Mouse (Mus musculus): ENCODE measurements around the gene Mnd1. TPM values are rescaled to one million over a fixed set of nuclear protein-coding genes. Genes with fewer than 3 reads are reported as not detected.

The Mnd1 gene
- polyA plus RNA-seq, 1 experiment from 2014 or later = 10.5 TPM

GRCm38 (mm10) chr3:84125704-84126289 lies 29.8 kb downstream of the Mnd1 start:
- Histone ChIP-seq H3K4me1 (no peaks in the 10 kb centered on the region), H3K4me2 (no peak overlapping the region), H3K9ac (no peak overlapping the region), H3K9me3 (no peaks in the 10 kb centered on the region), H3K27ac (no peak overlapping the region), H3K4me3 (replicated peaks) (no peak overlapping the region), H3K36me3 (replicated peaks) (no peaks in the 10 kb centered on the region), H3K27me3 (no peaks in the 10 kb centered on the region)
- WGBS = 79% methylated on average over 6 of the region's 6 CpGs
- no peak for ATAC-seq (ENCODE audit: low FRiP score)

GRCm38 (mm10) chr3:84123461-84123860 lies 32.1 kb downstream of the Mnd1 start:
- no peaks in the 10 kb centered on the region for H3K27me3 ChIP-seq
- no peaks in the 10 kb centered on the region for H3K9me3 ChIP-seq
- H3K36me3 ChIP-seq (replicated peaks) = no peaks in the 10 kb centered on the region
- H3K9ac ChIP-seq = no peak overlapping the region
- no peak overlapping the region for H3K27ac ChIP-seq
- H3K4me1 ChIP-seq = no peaks in the 10 kb centered on the region
- no peak overlapping the region for H3K4me2 ChIP-seq
- ATAC-seq (ENCODE audit: low FRiP score) = no peak
- no peak overlapping the region for H3K4me3 ChIP-seq (replicated peaks)
- 78% methylated on average over 3 of the region's 3 CpGs for WGBS

- 80% methylated on average over 7 of the region's 7 CpGs for WGBS
Measured at GRCm38 (mm10) chr3:84118718-84119117, 36.9 kb downstream of the Mnd1 start.

GRCm38 (mm10) chr3:84118178-84118577 lies 37.4 kb downstream of the Mnd1 start:
- WGBS = 88% methylated on average over 7 of the region's 7 CpGs
- no peak overlapping the region for H3K4me2 ChIP-seq
- no peaks in the 10 kb centered on the region for H3K36me3 ChIP-seq (replicated peaks)
- H3K4me3 ChIP-seq (replicated peaks) = no peak overlapping the region
- no peak for ATAC-seq (ENCODE audit: low FRiP score)
- no peaks in the 10 kb centered on the region for H3K9me3 ChIP-seq
- no peaks in the 10 kb centered on the region for H3K27me3 ChIP-seq
- no peak overlapping the region for H3K27ac ChIP-seq
- H3K4me1 ChIP-seq = no peaks in the 10 kb centered on the region
- no peak overlapping the region for H3K9ac ChIP-seq

More at GRCm38 (mm10) chr3:84118718-84119117, 36.9 kb downstream of the Mnd1 start:
- Histone ChIP-seq H3K27me3 (no peaks in the 10 kb centered on the region), H3K4me1 (no peaks in the 10 kb centered on the region), H3K9me3 (no peaks in the 10 kb centered on the region), H3K36me3 (replicated peaks) (no peaks in the 10 kb centered on the region), H3K9ac (no peak overlapping the region), H3K4me3 (replicated peaks) (no peak overlapping the region), H3K27ac (no peak overlapping the region), H3K4me2 (no peak overlapping the region)
- no peak for ATAC-seq (ENCODE audit: low FRiP score)

GRCm38 (mm10) chr3:84108614-84109013 lies 47.0 kb downstream of the Mnd1 start:
- H3K36me3 ChIP-seq (replicated peaks) = no peaks in the 10 kb centered on the region
- H3K4me2 ChIP-seq = no peak overlapping the region
- H3K27me3 ChIP-seq = no peaks in the 10 kb centered on the region
- no peak overlapping the region for H3K4me3 ChIP-seq (replicated peaks)
- H3K4me1 ChIP-seq = no peaks in the 10 kb centered on the region
- no peak for ATAC-seq (ENCODE audit: low FRiP score)
- no peak overlapping the region for H3K9ac ChIP-seq
- no peaks in the 10 kb centered on the region for H3K9me3 ChIP-seq
- H3K27ac ChIP-seq = no peak overlapping the region
- WGBS = 80% methylated on average over 2 of the region's 2 CpGs

- Histone ChIP-seq H3K9ac (no peak overlapping the region), H3K9me3 (no peaks in the 10 kb centered on the region), H3K4me3 (replicated peaks) (no peak overlapping the region), H3K27ac (no peak overlapping the region), H3K4me1 (no peaks in the 10 kb centered on the region; the same call in 1 of the 2 replicates), H3K36me3 (replicated peaks) (no peaks in the 10 kb centered on the region), H3K4me2 (no peak overlapping the region), H3K27me3 (no peaks in the 10 kb centered on the region)
- no peak for ATAC-seq (ENCODE audit: low FRiP score)
- WGBS = 78% methylated on average over 2 of the region's 2 CpGs
Measured at GRCm38 (mm10) chr3:84106106-84106505, 49.5 kb downstream of the Mnd1 start.

GRCm38 (mm10) chr3:84103536-84103935 lies 52.0 kb downstream of the Mnd1 start:
- Histone ChIP-seq H3K4me3 (replicated peaks) (no peak overlapping the region), H3K9ac (no peak overlapping the region), H3K9me3 (no peaks in the 10 kb centered on the region), H3K27ac (no peak overlapping the region), H3K4me2 (no peak overlapping the region), H3K27me3 (no peaks in the 10 kb centered on the region), H3K4me1 (peaks cover 4% of the 10 kb centered on the region; the same call in 1 of the 2 replicates), H3K36me3 (replicated peaks) (no peaks in the 10 kb centered on the region)
- ATAC-seq (ENCODE audit: low FRiP score) = no peak
- WGBS = 81% methylated on average over 2 of the region's 2 CpGs

- Histone ChIP-seq H3K27me3 (no peaks in the 10 kb centered on the region), H3K4me3 (replicated peaks) (no peak overlapping the region), H3K9ac (no peak overlapping the region), H3K9me3 (no peaks in the 10 kb centered on the region), H3K27ac (no peak overlapping the region), H3K4me2 (no peak overlapping the region), H3K36me3 (replicated peaks) (no peaks in the 10 kb centered on the region), H3K4me1 (no peaks in the 10 kb centered on the region)
- no peak for ATAC-seq (ENCODE audit: low FRiP score)
- 97% methylated on average over 2 of the region's 2 CpGs for WGBS
Measured at GRCm38 (mm10) chr3:84092875-84093274, 62.7 kb downstream of the Mnd1 start.

- Histone ChIP-seq H3K27me3 (no peaks in the 10 kb centered on the region), H3K4me2 (no peak overlapping the region), H3K9ac (no peak overlapping the region), H3K27ac (no peak overlapping the region), H3K36me3 (replicated peaks) (no peaks in the 10 kb centered on the region), H3K9me3 (no peaks in the 10 kb centered on the region), H3K4me1 (peaks cover 9% of the 10 kb centered on the region; the same call in 1 of the 2 replicates), H3K4me3 (replicated peaks) (no peak overlapping the region)
- ATAC-seq (ENCODE audit: low FRiP score) = no peak
- WGBS = 38% methylated on average over 2 of the region's 2 CpGs
Measured at GRCm38 (mm10) chr3:84090982-84091381, 64.6 kb downstream of the Mnd1 start.

- H3K9me3 ChIP-seq = no peaks in the 10 kb centered on the region
- H3K4me3 ChIP-seq (replicated peaks) = no peak overlapping the region
- no peak for ATAC-seq (ENCODE audit: low FRiP score)
- H3K4me1 ChIP-seq = peaks cover 9% of the 10 kb centered on the region; the same call in 1 of the 2 replicates
- H3K27ac ChIP-seq = no peak overlapping the region
- no peaks in the 10 kb centered on the region for H3K27me3 ChIP-seq
- no peak overlapping the region for H3K9ac ChIP-seq
- H3K36me3 ChIP-seq (replicated peaks) = no peaks in the 10 kb centered on the region
- H3K4me2 ChIP-seq = no peak overlapping the region
- 26% methylated on average over 2 of the region's 2 CpGs for WGBS
Measured at GRCm38 (mm10) chr3:84086921-84087320, 68.7 kb downstream of the Mnd1 start.

GRCm38 (mm10) chr3:84086337-84086736 lies 69.2 kb downstream of the Mnd1 start:
- H3K4me1 ChIP-seq = peaks cover 9% of the 10 kb centered on the region; the same call in 1 of the 2 replicates
- H3K4me2 ChIP-seq = no peak overlapping the region
- H3K27ac ChIP-seq = no peak overlapping the region
- 76% methylated on average over 7 of the region's 7 CpGs for WGBS
- no peak for ATAC-seq (ENCODE audit: low FRiP score)
- H3K36me3 ChIP-seq (replicated peaks) = no peaks in the 10 kb centered on the region
- no peaks in the 10 kb centered on the region for H3K27me3 ChIP-seq
- no peak overlapping the region for H3K4me3 ChIP-seq (replicated peaks)
- no peak overlapping the region for H3K9ac ChIP-seq
- H3K9me3 ChIP-seq = no peaks in the 10 kb centered on the region

GRCm38 (mm10) chr3:84085429-84085828 lies 70.2 kb downstream of the Mnd1 start:
- ATAC-seq (ENCODE audit: low FRiP score) = no peak
- H3K4me2 ChIP-seq = no peak overlapping the region
- H3K9ac ChIP-seq = no peak overlapping the region
- H3K9me3 ChIP-seq = no peaks in the 10 kb centered on the region
- H3K4me3 ChIP-seq (replicated peaks) = no peak overlapping the region
- peaks cover 9% of the 10 kb centered on the region; the same call in 1 of the 2 replicates for H3K4me1 ChIP-seq
- H3K36me3 ChIP-seq (replicated peaks) = no peaks in the 10 kb centered on the region
- H3K27ac ChIP-seq = no peak overlapping the region
- H3K27me3 ChIP-seq = no peaks in the 10 kb centered on the region
- 63% methylated on average over 9 of the region's 9 CpGs for WGBS

- no peak for ATAC-seq (ENCODE audit: low FRiP score)
- no peak overlapping the region for H3K4me3 ChIP-seq (replicated peaks)
- H3K4me1 ChIP-seq = no peaks in the 10 kb centered on the region; the same call in 1 of the 2 replicates
- H3K36me3 ChIP-seq (replicated peaks) = no peaks in the 10 kb centered on the region
- 90% methylated on average over 4 of the region's 4 CpGs for WGBS
- no peaks in the 10 kb centered on the region for H3K27me3 ChIP-seq
- H3K9ac ChIP-seq = no peak overlapping the region
- H3K9me3 ChIP-seq = no peaks in the 10 kb centered on the region
- no peak overlapping the region for H3K27ac ChIP-seq
- H3K4me2 ChIP-seq = no peak overlapping the region
Measured at GRCm38 (mm10) chr3:84081208-84081722, 74.3 kb downstream of the Mnd1 start.

Measured in forebrain, embryonic 12.5 days (tissue).